Mouse (Mus musculus): ENCODE data around the gene Stard13. TPM values are rescaled to one million over a fixed set of nuclear protein-coding genes. Genes with fewer than 3 reads are reported as not detected.

The Stard13 gene
- total RNA-seq, 2 experiments from 2014 or later, result 5.9 to 6.1 TPM

DNA sequence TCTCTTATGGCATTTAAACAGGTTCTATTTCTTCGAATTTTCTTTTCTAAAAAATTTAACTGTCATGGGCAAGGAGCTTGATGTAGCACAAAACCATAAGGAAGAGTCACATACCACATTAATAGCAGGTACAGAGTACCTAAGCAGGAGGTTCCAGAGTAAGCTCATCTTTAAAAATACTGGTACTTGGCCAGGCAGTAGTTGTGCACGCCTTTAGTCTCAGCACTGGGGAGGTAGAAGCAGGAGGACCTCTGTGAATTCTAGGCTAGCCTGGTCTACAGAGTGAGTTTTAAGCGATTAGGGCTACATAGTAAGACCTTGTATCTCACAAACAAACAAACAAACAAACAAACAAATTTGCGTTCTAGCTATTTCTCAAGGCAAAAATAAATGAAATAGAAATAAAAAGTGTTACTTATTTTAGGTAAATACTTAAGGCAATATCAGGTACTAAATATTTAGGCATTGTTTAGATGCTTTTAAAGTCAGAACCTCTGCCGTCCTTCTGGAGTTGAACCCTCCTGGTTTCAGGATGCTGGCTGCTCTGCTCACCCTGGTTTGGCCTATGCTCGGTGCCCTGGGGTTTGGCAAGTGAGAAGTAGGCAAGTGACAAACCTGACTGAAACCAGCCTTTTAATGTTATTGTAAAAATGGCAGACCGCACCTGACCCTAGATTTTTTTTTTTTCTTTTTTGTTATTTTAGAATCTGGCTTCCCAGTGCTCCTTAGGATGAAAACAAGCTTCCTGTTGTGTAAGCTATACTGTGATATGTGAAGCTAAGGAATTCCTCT is 122.4 kb downstream of the Stard13 start:
- intact Hi-C loops (cut with DNase I), result no loop called here
- no peak for DNase-seq

DNA sequence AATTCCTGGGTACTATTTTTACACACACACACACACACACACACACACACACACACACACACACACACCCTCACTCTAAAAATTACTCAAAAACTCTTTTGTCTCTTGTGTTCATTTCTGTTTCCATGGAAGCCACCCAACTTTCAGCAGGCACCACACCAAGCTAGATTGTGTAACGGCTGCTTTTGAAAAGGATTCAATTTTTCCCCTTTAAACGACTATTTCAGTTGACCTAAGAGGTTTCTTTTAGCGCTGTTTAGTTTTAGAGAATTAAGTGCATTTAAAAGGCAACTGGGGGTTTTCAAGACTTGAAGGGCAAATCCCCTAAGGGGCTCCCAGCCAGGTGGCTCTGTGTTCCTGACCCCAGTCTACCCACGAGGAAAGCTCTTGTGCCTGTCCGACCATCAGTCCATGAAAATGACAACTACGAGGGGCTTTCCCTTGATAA is 123.2 kb downstream of the Stard13 start:
- DNase-seq, result peak; percentile 58
- intact Hi-C loops (cut with DNase I), result no loop called here

DNA sequence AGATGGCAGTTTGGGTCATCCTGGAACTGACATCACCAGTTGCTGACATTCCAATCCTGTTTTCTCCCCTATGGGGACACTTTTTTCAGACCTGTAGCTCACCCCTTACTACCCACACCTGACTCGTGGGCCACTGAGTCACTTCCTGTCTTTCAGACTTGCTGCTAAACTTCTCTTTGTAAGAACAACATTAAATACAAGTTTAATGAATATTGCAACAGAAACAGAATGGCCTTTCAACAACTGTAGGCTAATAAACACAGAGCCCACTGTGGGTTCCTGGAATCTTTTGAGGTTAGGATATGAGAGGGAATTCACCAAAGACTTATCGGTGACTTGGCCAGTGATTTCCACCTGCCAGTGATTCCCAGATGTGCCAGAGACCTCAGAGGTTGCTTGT is 123.8 kb downstream of the Stard13 start:
- no peak for DNase-seq
- intact Hi-C loops (cut with DNase I), result no loop called here

DNA sequence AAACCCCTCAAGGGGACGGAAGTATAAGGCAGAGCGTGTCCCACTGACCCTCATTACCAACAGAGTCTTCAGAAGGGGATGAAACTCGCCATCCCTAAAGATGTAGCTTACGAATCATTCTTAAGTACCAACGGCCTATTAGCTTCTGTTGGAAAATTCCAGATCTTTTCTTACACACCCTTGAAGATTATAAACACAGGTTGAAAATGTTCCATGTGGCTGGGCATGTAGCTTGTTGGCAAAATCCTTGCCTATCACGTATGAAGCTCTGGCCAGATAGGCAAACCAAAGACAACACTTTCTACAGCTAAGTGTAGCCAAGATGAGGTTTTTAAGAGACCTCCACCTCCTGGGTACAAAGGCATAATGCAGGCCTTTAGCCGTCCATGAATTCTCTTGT is 124.7 kb downstream of the Stard13 start:
- intact Hi-C loops (cut with DNase I), result no loop called here
- DNase-seq, result no peak

DNA sequence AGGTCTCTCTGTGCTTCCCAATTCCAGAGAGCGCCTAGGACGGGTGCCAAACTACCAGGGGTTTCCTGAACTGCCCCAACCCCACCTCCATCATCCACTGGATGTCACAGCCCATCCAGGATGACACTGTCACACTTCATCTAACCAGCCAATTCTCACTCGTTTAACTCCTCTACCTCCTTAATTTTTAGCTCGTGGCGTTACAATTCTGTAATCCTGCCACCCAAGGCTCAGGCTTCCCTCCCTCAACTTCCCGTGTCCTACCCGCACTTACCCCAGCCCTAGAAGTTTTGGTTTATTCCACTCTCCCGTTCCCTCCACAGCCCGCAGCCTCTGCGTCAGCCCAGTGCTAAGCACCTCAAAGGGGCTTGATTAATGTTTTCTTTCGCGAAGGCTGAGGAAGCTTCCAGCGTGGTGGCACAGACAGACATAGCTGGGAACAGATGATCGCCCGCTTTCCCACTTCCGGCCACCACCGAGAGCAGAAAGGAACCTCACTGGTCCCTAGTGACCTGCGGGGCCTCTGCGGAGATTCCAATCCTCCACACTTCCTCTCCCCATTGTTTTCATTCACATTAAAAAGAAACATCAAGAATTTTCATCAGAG is 125.2 kb downstream of the Stard13 start:
- DNase-seq, result no peak
- intact Hi-C loops (cut with DNase I), result no loop called here

DNA sequence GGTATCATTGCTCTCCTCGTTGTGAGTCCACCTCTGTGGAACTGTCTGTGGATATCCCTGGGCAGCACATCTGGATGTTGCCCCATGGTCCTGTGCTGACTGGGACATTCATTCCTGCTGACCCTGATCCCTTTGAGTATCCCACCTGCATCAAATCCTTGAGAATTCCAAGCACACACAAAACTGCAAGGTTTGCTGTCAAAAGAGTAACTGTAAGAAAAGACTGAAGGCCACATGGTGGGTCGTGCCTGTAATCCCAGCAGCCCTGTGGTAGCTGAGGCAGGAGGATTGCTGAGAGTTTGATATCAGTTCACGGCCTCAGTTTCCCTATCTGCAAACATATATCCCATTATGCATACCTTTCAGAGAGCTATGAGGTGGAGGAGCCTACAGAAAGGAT is 126.8 kb downstream of the Stard13 start:
- no peak for DNase-seq
- intact Hi-C loops (cut with DNase I), result no loop called here

DNA sequence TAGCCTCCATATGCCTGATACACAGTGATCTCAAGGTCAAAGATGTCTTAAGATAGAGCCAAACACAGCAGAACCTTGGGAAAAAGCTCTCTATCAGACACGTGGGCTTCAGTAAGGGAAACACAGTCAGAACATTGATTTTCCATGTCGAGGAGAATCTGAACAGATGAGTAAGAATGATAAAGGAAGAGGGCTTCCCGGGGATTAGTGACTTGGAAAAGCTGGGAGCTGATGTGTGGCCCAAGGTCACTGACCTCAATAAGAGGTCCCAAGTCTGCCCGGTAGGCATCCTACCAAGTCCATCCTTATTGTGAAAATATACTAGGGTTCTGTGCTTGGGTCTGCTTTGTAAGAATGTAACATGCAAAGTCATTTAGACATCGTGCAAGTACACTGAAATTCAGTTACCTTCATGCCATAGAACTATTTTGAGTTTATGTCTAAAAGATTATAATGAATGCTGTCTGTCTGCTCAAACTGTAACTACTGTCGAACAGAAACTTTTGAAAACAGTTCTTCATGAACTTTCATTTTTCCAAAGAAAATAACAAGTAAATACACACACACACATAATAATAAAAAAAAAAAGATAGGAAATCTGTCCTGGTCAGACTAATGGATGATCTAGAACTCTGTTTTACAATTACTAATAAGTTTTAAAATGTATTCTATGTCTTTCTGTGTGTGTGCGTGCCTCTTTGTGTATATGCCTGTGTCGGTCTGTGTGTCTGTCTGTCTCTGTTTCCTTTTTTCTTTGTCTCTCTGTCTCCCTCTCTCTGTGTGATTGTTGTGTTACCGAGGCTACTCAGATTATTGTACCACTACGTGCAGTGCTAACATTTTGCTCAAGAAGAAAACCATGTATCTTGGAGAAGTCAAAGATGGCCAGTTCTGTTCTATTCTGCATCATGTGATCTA is 128.3 kb downstream of the Stard13 start:
- intact Hi-C loops (cut with DNase I), result no loop called here
- no peak for DNase-seq

DNA sequence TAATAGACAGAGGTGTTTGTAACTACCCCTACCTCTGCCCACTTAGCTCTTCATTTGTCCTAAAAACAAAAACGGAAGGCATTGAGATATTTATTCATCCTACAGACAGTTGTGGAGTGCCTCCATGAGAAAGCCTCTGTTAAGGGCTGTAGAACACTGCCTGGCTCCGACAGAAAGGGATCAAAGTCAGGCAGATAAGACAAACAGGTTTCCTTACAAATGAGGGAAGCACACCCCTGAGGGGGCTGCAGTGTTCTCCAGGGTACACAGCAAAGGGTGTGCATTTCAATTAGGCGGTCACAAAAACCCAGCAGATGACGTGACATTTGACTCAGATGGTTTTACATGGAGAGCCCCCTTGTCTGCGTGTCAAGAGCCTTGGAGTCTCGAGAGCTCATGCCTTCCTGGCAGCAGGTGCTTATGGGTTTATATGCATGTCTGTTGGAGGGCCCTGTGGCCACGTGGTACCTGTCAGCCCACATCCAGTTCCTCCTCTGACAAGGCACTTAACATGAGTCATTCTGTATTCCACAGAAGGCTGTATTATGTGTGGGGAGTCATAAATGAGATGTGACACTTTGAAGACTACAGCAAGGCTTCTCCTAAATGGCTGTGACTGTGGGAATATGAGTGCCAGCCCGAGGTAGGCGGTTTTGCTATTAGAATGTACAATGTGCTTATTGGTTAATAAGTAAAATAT is 129.1 kb downstream of the Stard13 start:
- intact Hi-C loops (cut with DNase I), result no loop called here
- no peak for DNase-seq

DNA sequence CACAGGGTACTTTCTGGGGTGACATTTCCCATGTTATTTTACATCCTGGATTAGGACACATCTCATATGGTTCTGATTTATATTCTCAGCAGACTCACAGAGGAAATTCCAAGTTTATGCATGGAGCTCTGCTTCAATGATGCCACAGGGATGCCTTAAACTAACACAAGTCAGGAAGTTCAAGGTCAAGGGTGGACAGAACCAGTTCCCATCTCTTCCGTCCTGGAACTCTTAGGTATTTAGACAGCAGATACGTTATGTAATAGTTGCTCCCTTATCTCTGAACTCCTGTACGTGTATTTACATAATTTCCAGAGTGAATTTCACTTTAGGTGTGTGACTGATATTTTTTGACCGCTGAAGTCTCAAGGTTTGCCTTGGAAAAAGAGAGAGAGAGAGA is 130.4 kb downstream of the Stard13 start:
- DNase-seq, result no peak

DNA sequence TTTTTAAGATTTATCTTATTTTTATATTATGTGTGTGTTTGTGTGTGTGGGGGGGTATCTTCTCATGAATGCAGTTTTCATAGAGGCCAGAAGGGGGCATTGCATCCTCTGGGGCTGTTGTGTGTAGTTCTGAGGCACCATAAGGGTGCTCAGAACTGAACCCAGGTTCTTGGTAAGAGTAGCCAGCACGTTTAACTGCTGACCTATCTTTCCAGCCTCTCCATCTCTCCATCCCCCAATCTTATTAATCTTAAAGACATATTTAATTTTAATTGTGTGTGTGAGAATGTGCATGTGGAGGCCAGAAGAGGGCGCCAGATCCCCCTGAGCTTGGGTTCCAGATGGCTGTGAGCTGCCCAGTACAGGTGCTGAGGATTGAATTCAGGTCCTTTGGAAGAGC is 131.4 kb downstream of the Stard13 start:
- intact Hi-C loops (cut with DNase I), result no loop called here

More for the DNA sequence above, 130.4 kb downstream of the Stard13 start:
- intact Hi-C loops (cut with DNase I), result no loop called here

DNA sequence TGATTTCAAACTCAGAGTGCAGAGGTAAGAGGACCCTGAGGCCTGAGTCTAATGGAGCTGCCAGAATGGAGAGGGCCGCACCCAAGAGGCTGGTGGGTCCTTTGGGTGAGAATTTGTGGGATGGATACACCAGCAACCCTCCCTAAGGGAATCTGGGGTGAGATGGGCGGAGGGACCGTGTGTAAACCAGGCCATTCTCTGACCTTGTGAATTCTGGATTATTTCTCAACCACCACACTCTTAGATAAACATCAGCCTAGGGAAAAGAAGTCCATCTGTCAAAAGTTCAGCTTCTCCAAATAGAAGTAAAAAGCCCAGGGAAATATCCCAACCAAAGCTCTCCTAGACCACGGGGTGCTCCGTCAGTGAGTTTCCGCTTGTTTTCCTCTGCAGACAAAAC is 137.6 kb downstream of the Stard13 start:
- intact Hi-C loops (cut with DNase I), result no loop called here

More for the DNA sequence above, 131.4 kb downstream of the Stard13 start:
- no peak for DNase-seq

DNA sequence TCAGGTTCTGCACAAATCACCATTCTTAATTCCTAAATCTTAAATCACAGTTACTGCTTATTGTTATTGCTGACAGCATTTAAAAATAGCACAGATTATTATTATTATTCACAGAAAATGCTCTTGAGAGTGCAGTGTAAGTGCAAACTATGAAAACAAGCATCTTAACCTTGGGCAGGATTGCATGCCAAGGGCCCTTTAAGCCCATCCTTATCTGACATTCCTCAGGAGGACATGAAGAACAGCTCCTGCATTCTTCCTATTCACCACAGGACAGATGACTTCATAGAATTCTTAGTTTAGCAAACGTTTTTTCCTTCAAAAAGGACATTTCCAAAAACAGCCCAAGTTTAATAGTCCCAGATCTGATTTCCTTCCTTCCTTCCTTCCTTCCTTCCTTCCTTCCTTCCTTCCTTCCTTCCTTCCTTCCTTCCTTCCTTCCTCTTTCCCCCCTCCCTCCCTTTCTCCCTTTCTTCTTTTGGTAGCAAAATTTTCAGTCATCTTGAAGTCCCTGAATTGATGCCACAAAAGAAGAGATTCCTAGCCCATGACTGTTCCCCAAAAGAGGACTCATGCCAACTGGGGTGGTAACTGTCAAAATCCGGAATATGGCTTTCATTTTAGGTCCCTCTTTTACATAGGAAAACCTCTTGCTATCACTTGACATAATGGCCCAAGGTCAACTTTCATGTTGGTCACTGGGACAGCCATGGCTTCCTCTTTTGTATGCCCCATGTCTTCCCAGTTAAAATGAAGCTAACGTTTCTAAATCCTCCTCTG is 140.6 kb downstream of the Stard13 start:
- DNase-seq, result no peak
- intact Hi-C loops (cut with DNase I), result no loop called here

More for the DNA sequence above, 137.6 kb downstream of the Stard13 start:
- no peak for DNase-seq

DNA sequence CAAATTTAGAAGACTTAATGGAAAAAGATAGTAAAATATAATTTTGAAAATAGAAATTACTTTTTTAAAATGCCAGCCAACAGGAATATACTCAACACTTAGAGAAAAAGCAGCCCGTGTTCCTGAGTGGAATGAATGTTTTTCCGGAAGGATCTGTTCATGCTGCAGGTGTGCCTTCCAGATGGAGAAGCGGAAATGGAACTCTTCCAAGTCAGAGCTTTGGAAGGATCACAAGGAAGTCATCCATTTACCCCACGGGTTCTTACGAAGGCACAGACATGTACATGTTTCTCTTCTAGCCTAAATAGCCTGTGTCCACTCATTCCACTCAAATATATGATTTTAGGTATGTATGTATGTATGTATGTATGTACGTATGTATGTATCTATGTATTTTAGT is 142.6 kb downstream of the Stard13 start:
- intact Hi-C loops (cut with DNase I), result no loop called here
- no peak for DNase-seq

DNA sequence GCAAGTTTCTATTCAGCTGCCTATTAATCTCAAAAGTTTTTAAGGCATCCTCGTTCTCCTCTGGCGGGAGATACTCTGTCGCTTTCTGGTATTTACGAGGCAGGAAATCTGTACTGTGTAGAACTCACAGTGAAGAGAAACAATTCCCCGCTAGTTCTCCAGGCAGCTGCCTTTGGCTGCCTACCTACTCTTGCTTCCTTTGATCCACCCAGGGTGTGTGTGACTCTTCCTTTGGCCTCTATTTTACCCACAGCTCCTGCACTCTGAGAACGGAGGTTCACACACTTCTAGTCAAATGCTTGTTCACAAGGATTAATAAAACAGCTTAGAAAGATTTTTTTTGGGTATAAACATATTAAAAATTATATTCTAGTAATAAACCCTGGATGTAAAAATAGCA is 144.4 kb downstream of the Stard13 start:
- intact Hi-C loops (cut with DNase I), result no loop called here
- DNase-seq, result no peak

DNA sequence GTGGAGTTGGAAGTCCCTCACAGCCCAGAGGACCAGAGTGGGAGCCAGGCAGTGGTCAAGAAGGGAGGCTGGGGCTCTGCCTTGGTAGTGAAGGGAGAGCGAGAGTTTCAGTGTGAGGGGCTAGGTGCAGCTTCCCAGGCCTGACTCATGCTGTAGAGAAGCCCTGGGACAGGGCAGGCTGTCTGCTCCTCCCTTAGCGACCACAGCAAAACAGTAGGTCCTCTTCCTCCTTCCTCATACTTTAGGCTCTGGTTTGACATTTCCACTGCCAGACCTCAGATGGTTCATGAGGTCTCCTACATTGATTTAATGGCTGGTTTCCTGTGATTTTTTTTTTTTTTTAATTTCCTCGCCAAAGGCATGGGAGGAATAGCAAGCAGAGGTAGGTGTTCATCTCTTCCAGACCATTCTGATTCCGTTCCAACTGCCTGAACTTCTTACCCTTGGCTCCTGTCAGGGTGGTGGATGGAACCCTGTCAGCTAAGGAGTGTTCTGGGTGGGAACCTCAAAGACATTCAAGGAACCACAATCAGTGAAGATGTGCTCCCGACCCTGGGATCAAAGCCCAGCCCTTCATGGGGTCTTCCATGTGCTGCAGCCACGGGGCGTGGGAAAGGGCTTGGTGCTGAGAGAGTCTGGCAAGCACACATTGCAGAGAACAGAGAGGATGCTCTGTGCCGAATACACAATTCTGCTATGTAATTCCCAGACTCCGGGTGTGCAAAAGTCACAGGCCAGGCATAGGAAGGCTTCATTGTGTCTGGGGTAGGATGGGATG is 147.0 kb downstream of the Stard13 start:
- intact Hi-C loops (cut with DNase I), result no loop called here
- DNase-seq, result no peak

DNA sequence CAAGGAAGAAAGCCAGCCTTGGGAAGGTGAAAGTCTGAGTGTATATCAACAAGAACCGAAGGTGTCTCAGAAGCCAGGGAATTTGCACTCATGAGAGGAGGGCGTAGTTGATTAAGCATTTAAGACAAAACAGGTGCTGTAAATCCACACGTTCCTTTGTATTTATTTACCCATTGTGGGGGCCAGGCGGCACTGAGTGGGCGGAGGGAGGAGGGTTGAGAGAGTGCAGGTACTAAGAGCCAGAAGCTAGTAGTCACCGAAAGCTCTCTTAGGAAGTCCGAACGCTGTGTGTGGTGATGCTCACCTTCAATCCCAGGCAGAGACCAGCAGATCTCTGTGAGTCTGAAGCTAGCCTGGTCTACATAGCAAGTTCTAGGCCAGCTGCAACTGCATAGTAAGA is 147.9 kb downstream of the Stard13 start:
- DNase-seq, result no peak
- intact Hi-C loops (cut with DNase I), result no loop called here

DNA sequence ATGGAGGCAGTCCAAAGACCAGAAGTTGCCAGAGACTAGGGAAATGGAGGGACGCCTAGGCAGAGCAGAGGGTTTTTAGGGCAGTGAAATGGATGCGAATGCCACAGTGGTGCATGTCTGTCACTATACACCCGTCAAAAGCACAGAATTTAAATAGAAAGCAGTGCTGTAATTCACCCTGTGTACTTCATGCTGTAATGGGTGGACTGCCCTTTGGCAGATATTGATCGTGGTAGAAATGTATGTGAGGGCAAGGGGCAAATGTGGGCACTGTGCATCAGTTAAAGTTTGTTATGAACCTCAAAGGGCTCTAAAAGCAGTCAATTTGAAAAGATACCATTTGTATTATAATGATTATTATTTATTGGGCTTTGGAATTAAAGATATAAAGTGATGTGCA is 153.4 kb downstream of the Stard13 start:
- intact Hi-C loops (cut with DNase I), result no loop called here

DNA sequence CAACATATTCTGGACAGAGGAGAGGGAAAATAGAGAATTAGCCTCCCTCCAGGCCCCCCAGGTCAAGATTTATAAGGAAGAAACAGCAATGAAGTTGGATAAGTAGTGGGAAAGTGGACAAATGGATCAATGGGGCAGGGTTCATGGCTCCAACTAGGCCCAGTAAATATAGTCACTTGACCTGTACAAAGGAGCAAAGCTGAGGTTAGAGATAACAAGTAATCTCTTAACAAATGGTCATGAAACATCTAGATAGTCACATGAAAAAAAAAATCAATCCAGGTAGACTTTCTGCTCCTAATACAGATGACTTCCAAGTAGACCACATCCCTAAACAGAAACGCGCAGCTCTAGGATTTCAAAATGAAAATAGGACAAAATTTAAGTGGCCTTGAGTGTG is 155.7 kb downstream of the Stard13 start:
- intact Hi-C loops (cut with DNase I), result no loop called here
- DNase-seq, result no peak

More for the DNA sequence above, 153.4 kb downstream of the Stard13 start:
- DNase-seq, result no peak

DNA sequence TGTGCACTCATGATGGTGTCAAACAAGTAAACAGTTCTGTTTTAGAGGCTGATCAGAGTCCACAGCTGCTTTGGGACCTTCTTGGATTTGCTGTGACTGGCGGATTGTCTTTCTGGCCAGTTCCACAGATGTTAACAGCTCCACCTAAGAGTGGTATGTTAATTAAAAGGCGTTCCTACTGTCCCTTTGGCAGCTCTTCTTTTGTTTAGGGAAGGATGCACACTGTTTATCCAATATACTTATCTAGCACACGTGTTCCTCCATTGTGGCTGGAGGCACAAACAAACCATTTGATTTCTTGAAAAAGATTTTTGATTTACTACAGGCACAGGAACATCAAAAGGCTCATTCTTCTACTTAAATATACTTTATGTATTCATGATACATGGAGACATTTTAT is 156.7 kb downstream of the Stard13 start:
- no peak for DNase-seq

More for the DNA sequence above, 156.7 kb downstream of the Stard13 start:
- intact Hi-C loops (cut with DNase I), result no loop called here

All from gastrocnemius, postnatal 36 days (tissue).